Mouse (Mus musculus) liver, postnatal 0 days (tissue): ENCODE measurements at regions not wholly inside any gene's neighbourhood (a gene's known extent, or its start where the extent isn't known, plus 50 kb on each side); places are given as distances from the start of the nearest gene placed in this dataset.

Source experiments
- CTCF ChIP-seq: sonication (generic); IDR thresholded peaks from 2 replicates; pipeline ENCODE4 v1.5.1; 2016; ENCODE audit warnings: antibody characterized with exemption, low read depth
- EP300 ChIP-seq: IDR thresholded peaks from 2 replicates; pipeline ENCODE4 v1.6.1; 2016; ENCODE audit warnings: antibody characterized with exemption, low read depth, mild to moderate bottlenecking

GRCm38 (mm10) chr15:21993309-21993708 lies 555.5 kb upstream of the Cdh18 start:
- TF ChIP-seq CTCF = no peak
- TF ChIP-seq EP300 = no peak
